Mouse (Mus musculus): ENCODE data around the gene Rpl24. TPM values are rescaled to one million over a fixed set of nuclear protein-coding genes. Genes with fewer than 3 reads are reported as not detected.
"Not testable (repeated sequence)": the region's sequence is repeated elsewhere in the genome, so short reads cannot be mapped to it uniquely, and the experiment has no call there.

The Rpl24 gene
- 175 and 178 TPM in 2 replicates for polyA plus RNA-seq (2012; rRNA removed)

DNA sequence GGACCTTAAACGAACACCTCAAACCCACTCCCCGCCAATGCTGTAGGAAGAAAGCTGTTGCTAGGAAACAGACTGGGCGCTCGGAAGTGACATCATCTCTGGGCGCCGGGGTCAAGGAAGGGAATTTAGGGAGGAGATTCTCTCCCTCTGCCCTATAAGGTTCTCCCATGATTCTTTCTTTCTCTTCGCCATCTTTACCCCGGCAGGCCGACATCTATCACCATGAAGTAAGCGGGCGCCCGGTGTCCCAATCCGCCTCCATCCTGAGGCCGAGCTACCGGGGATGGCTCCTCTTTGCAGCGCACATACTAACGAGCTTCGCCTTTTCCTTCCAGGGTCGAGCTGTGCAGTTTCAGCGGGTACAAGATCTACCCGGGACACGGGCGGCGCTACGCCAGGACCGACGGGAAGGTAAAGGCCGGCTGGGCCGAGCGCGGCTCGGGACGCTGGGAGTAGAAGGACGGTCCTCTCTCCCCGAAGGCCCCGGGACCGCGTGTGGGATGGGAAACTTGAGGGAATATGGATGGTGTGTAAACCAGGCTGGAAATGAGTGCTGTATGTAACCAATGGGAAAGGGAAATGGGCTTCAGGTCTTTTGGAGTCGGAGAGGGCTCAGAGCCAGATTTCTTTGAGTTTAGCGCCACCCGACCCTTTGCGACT, at the start of gene Rpl24:
Rpl24 (plus strand) TSS at position 64 of the 660 bp plus-strand sequence.
- no peak for DNase-seq (ENCODE audit: low read depth)

GRCm38 (mm10) chr16:55922079-55922478, 44.0 kb upstream of the Rpl24 start:
- no peak for DNase-seq (ENCODE audit: low read depth)

GRCm38 (mm10) chr16:55924010-55924409, 42.1 kb upstream of the Rpl24 start:
- no peak for DNase-seq (ENCODE audit: low read depth)

DNA sequence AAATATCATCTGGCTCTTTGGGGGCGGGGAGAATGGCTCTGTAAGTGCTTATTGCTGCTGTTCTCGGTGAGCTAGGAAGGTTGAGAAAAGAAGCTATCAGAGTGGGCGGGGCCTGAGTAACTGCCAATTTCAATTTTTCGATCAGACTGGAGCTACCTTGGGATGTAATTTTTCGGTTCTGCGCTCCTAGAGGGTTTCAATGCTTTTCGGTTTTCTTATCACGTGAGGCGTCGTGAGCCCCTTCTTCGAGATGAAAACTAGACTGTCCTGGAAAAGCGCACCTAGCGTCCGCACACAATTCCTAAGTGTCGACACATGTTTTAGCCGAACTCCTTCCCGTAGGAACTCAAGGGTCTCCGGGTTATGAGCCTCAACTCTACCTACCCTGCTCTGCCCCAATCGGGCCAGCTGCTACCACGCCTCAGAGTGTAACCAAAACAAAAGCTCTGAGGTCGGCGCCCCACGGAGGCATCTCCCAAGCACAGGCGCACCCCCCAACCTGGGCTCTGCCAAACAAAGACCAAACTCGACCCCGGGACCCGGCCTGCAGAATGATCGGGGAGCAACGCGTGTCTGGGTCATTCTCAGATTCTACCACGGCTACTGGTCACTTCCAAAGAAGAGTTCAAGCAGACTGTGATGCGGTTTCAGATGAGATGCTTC, 32.3 kb upstream of the Rpl24 start:
- no peak for DNase-seq (ENCODE audit: low read depth)

DNA sequence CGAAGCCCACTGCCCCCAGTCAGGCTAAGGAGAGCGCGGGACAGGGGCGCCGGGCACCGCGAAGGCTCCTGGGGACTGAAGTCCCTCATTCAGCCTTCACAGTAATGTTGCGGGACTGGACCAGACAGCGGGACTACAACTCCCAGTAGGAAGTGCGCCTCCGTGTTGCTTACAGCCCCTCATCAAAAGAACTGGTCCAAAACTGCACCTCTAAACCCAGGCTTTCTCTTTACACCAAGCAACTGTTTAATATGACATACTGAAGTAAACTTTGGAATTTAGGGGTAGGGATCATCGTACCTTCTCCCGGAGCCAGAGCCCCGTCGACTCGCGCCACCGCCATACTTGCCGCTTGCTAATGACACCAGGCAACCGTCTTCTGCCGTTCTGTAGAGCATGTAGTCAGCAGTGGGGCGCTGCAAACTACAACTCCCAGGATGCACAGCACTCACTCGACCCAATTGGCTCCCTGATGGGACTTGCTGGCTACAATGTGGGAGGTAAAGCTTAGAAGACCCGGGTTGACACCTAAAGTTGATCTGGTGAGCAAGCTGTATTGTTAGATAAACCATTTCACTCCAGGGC, 31.5 kb upstream of the Rpl24 start, which contains the start of gene Cep97:
Cep97 (minus strand) TSS at position 403 of the 585 bp plus-strand sequence.
- no peak for DNase-seq (ENCODE audit: low read depth)

DNA sequence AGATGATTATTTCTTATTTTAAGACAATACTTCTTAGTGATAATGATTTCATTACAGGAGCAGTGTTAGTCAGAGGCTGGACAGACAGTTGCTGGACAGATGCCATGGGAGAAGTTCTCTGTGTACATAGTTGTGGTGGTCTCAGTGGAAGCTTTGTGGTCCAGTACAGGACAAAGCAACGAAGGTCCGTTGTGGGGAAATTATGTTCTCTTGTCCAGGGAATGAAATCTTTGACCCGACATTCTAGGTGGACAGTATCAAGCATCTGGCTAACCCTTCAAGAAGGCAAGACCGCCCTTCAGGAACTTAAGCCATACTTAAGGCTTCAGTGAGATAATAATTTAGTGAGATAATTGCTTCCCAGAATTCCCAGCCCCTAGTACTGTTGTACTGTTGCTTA, 27.3 kb upstream of the Rpl24 start:
- DNase-seq (ENCODE audit: low read depth): no peak

GRCm38 (mm10) chr16:55939703-55940102, 26.4 kb upstream of the Rpl24 start:
- DNase-seq (ENCODE audit: low read depth): no peak

GRCm38 (mm10) chr16:55940781-55941180, 25.3 kb upstream of the Rpl24 start:
- DNase-seq (ENCODE audit: low read depth): no peak

DNA sequence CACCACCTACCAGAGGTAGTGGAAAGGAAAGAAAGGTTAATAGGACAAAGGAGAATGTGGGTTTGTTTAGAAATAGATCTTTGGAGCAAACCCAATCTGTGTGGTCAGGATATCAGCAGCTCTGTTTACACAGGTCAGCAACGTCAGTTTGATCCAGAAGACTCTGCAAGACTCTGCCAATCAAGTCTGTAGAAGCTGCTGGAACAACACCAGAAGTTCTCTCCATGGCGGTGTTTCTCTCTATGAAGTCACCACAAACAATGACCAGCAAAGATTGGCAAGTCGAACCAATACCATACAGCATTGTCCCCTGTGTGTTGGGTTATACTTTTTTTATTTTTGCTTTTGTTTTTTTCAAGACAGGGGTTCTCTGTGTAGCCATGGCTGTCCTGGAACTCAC, 18.8 kb upstream of the Rpl24 start:
- no peak for DNase-seq (ENCODE audit: low read depth)

DNA sequence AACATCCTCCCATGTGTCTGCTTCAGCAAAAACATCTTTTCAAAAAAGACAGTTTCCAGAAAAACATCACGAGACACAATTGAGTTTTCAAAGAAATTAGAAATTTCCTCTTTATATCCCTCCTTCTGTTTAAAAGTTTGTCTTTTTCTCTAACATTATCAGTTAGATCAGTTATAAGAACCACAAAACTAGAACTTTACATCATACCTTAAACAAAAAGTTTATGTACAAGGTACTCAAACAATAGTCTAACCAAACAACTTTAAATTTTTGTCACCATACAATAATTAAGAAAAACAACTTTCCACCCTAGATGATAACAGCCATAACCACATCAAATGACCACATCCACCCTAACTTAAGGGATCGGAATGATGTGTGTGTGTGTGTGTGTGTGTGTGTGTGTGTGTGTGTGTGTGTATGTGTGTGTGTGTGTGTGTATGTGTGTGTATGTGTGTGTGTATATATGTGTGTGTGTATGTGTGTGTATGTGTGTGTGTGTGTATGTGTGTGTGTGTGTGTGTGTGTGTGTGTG, 18.1 kb upstream of the Rpl24 start:
- DNase-seq (ENCODE audit: low read depth): not testable (repeated sequence)

DNA sequence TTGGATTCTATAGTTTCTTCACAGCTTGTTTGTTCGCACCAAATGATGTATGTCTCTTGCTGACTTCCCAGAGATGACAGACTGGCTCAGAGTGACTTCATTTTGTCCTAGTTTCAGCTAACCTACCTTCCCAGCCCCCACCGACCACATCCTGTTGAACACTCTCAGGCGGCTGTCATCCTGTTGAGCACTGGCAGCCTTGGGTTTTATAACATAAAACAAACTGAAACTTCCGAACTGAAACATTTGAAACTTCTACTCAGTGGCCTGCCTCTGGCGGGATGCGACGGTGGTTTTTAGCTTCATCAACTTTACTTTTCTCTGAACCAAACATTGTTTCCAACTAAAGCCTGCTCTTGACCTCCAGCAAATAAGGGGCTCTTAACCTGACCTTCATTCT, 17.1 kb upstream of the Rpl24 start:
- DNase-seq (ENCODE audit: low read depth): no peak

DNA sequence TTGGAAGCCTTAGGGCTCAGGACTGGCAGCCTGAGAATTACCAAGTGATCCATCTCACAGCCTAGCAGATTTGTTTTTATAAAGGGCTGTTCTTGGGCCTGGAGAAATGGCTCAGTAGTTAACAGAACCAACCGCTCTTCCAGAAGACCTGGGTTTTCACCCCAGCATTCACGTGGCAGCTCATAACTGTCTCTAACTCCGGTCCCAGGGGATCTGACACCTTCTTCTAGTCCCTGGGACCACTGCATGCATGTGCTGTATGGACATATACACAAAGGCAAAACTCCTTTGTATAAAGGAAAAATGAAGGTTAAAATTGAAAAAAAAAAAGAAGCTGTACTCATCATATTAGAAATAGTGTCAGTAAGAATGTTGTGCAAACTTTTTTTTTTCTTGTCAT, 15.6 kb upstream of the Rpl24 start:
- DNase-seq (ENCODE audit: low read depth): no peak

DNA sequence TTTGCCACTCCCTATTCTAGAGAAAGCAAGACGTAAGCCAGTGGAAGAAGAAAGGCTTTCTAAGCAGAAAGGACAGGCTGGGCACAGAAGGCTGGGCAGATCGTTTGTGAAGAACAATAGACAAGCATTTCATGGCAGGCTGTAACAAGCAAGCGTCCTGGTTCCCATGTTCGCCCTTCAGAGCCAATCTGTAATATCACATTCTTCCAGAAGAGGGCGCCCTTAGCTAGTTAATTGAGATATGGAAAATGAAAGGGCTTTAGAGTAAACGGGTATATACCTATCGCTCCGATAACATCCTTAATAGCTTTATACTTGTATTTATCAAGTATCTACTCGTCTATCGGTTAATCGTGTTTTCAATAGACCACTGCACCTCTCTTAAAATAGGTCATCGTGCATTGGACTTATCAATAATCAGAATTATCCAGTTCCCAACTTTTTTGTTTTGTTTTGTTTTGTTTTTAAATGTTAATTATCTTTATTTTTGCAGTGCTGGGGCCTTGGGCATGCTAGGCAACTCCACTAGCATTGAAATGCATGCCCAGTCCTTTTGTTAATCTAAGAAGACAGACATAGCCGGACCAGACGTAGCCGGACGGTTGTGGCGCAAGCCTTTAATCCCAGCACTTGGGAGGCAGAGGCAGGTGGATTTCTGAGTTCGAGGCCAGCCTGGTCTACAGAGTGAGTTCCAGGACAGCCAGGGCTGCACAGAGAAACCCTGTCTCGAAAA, 15.0 kb upstream of the Rpl24 start:
- DNase-seq (ENCODE audit: low read depth): no peak

DNA sequence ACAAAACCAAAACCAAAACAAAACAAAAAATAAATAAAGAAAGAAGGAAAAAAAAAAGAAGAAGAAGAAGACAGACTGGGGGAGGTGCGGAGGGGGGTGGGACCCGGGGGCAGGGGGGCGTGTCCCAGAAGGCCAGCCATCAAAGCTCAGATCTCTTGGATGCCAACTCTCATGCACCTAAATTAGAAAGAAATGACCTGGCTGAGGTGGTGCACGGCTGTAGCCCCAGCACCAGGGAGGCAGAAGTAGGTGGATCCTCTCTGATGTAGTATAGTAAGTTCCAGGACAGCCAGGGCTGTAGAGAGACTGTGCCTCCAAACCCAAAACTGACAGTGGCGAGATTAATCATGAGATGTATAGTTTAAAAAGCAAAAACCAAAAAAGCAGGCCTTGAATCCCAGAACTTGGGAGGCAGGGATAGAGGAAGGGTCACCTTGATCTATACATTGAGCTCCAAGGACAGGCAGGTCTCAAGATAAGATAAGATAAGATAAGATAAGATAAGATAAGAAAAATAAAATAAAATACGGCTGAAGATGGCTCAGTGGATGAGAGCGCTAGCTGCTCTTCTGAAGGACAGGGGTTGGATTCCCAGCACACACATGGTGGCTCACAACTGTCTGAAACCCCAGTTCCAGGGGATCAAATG, 14.3 kb upstream of the Rpl24 start:
- no peak for DNase-seq (ENCODE audit: low read depth)

- DNase-seq (ENCODE audit: low read depth): no peak
Observed at GRCm38 (mm10) chr16:55952771-55953170, 13.3 kb upstream of the Rpl24 start.

DNA sequence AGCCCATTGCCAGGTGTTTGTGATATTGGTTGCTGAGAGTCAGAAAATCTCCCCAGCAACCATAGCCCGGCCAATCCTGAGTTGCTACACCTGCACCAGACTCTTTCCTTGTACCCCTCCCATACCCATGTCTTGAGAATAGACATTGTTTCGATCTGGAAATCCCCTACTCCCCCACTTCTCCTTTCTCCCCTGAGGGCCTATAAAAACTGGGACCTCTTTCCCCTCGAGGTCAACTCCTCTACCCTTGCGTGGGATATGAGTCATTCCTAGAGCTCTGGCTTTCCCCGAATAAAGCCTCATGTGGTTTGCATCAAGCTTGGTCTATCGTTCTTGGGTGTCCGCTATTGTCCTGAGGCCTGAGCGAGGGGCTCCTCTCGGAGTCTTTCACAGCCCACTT, 11.9 kb upstream of the Rpl24 start:
- DNase-seq (ENCODE audit: low read depth): not testable (repeated sequence)

GRCm38 (mm10) chr16:55963068-55963467, 3.0 kb upstream of the Rpl24 start:
- not testable (repeated sequence) for DNase-seq (ENCODE audit: low read depth)

- DNase-seq (ENCODE audit: low read depth): no peak
Observed at GRCm38 (mm10) chr16:55964126-55964949, 1.7 kb upstream of the Rpl24 start.

GRCm38 (mm10) chr16:55967221-55967620, 1.1 kb downstream of the Rpl24 start:
- DNase-seq (ENCODE audit: low read depth): no peak

DNA sequence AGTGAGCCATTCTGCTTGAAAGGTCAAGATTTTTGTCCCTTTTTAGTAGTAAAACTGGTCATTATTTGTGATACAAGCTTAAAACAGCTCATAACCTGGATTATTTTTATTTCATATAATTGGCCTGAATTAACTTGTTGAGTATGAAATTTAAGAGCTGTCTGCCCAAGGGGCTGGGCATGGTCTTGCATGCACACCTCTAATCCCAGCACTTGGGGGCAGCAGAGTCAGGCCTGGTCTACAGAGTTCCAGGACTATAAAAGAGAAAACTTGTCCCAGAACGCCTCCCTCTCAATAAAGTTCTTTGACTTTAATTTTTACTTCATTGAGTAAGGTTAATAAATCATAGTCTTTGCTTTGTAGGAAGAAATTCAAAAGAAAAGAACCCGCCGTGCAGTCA, 3.1 kb downstream of the Rpl24 start:
- DNase-seq (ENCODE audit: low read depth): no peak

- DNase-seq (ENCODE audit: low read depth): no peak
Observed at GRCm38 (mm10) chr16:55970416-55970815, 4.3 kb downstream of the Rpl24 start.

Measured in gonadal fat pad, adult 2 months (tissue).